Mouse (Mus musculus) C2C12 (cell line): ENCODE results near the gene Adam12.

Source experiments
- CEBPB ChIP-seq: IDR thresholded peaks from one replicate; pipeline ENCODE4 v1.6.1; 2011; ENCODE audit warnings: low read depth, mild to moderate bottlenecking, control low read depth, moderate library complexity
- CTCF ChIP-seq: IDR thresholded peaks from one replicate; pipeline ENCODE4 v1.5.1; 2011; ENCODE audit not compliant: control insufficient read depth, insufficient read depth, insufficient read length
- FOSL1 ChIP-seq: IDR thresholded peaks from one replicate; pipeline ENCODE4 v1.8.0; 2011; ENCODE audit warnings: mild to moderate bottlenecking, low read length; ENCODE audit not compliant: poor library complexity, insufficient read depth, severe bottlenecking
- MAX ChIP-seq: IDR thresholded peaks from one replicate; pipeline ENCODE4 v1.6.1; 2011; ENCODE audit warnings: mild to moderate bottlenecking, control low read depth
- MYOD1 ChIP-seq: IDR thresholded peaks from one replicate; pipeline ENCODE4 v1.6.1; 2011; ENCODE audit warnings: low read depth; ENCODE audit not compliant: control insufficient read depth, insufficient read length
- MYOG ChIP-seq: IDR thresholded peaks from one replicate; pipeline ENCODE4 v1.6.1; 2011; ENCODE audit not compliant: control insufficient read depth, insufficient read length; ENCODE audit errors: extremely low read depth
- USF1 ChIP-seq: IDR thresholded peaks from one replicate; pipeline ENCODE4 v1.6.1; 2011; ENCODE audit warnings: low read depth, mild to moderate bottlenecking, control low read depth, moderate library complexity

- TF ChIP-seq MYOD1: no peak
- no peak for TF ChIP-seq CTCF
- TF ChIP-seq USF1: no peak
- no peak for TF ChIP-seq MYOG
- no peak for TF ChIP-seq MAX
- no peak for TF ChIP-seq CEBPB
- TF ChIP-seq FOSL1: no peak
Measured at GRCm38 (mm10) chr7:133947360-133947759, 284.6 kb downstream of the Adam12 start.
